Mouse (Mus musculus): Measurements from ENCODE around the gene Fam122b. TPM values are rescaled to one million over a fixed set of nuclear protein-coding genes. Genes with fewer than 3 reads are reported as not detected.

The Fam122b gene
- polyA plus RNA-seq, 1 experiment: 7.8 TPM

DNA sequence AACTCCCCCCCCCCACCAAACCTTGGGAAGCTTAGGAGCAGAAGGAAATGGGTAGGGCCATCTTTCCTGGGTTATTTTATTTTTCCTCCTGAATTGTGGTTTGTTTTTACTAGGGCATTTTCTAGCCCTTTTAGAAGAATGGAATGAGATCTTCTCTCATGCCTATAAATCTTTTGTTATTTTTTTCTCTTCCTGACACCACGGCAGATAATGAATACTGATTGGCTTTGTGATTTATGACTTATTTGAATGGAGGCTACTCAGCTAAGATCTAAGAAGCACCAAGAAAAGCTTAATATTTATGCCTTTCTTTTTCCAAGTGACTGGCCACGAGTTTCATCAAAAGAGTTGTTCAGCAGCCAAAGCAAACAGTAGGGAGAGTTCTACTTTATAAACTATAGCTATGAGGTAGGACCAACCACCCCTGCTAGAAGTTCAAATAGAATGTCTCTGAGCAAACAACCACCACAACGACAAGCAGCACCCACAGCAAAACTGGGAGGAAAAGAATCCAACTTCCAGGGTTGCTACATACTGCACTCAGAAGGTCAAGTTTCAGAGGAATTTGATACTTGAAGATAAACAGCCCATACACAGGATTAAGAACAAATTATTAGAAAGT is 64.8 kb downstream of the Fam122b start:
- WGBS: 56% methylated on average over 3 of the region's 3 CpGs
- Histone ChIP-seq H3K4me3 (ENCODE audit: control insufficient read depth, insufficient read depth, low read length) (no peak overlapping the region), H3K36me3 (ENCODE audit: control insufficient read depth, insufficient read depth, low read length) (no peaks in the 10 kb centered on the region), H3K4me1 (replicated peaks; ENCODE audit: control insufficient read depth, insufficient read depth, low read length) (no peaks in the 10 kb centered on the region), H3K27ac (ENCODE audit: control insufficient read depth, insufficient read depth, low read length) (no peak overlapping the region), H3K27me3 (ENCODE audit: control insufficient read depth, insufficient read depth, low read length) (no peaks in the 10 kb centered on the region)
- no peak for TF ChIP-seq POLR2A (IDR thresholded peaks at IDR 0.05; ENCODE audit: control insufficient read depth, extremely low read depth, insufficient read depth, low read length, poor library complexity)
- no peak for TF ChIP-seq CTCF (IDR thresholded peaks at IDR 0.05; ENCODE audit: borderline replicate concordance, control insufficient read depth, extremely low read depth, insufficient read depth, low read length, poor library complexity)
- DNase-seq: no peak

DNA sequence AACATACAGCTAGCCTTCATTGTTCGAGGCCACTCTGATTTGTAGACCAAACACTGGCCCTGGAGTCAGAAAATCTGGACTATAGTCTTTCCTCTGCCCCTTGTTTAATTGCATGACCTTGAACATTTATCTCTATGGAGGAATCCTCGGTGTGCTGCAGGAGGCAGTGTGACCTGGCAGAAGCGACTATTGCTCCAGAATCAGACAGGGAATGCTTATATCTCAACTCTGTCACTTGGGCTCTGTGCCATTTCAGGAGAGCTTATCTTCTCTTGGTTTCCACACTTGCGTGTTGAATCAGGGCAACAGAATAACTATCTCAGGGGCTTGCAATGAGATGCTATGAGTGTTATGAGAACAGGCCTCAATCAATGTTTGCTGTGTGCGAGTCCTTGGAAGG is 68.0 kb downstream of the Fam122b start:
- no peak for DNase-seq
- Histone ChIP-seq H3K36me3 (ENCODE audit: control insufficient read depth, insufficient read depth, low read length) (no peaks in the 10 kb centered on the region), H3K27me3 (ENCODE audit: control insufficient read depth, insufficient read depth, low read length) (no peaks in the 10 kb centered on the region), H3K4me1 (replicated peaks; ENCODE audit: control insufficient read depth, insufficient read depth, low read length) (no peaks in the 10 kb centered on the region), H3K4me3 (ENCODE audit: control insufficient read depth, insufficient read depth, low read length) (no peak overlapping the region), H3K27ac (ENCODE audit: control insufficient read depth, insufficient read depth, low read length) (no peak overlapping the region)
- TF ChIP-seq CTCF (IDR thresholded peaks at IDR 0.05; ENCODE audit: borderline replicate concordance, control insufficient read depth, extremely low read depth, insufficient read depth, low read length, poor library complexity) (no peak), POLR2A (IDR thresholded peaks at IDR 0.05; ENCODE audit: control insufficient read depth, extremely low read depth, insufficient read depth, low read length, poor library complexity) (no peak)
- 95% methylated on average over 5 of the region's 5 CpGs for WGBS

DNA sequence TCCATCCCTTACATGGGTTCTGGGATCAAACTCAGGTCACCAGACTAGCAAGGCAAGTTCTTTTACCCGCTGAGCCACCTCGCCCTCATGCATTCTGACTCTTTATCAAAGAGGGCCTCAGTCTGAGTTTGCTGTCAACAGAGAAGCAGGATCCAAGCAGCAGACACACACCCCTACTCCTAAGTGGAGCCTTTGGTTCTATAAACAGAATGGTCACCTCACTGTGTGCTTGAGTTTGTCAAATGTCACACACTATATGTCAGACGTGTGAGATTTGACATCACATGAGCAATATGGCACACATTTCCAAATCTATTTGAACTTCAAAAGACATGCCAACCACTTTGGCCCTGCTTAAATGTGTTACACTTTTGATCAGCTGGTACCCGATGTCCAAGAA is 71.9 kb downstream of the Fam122b start:
- 94% methylated on average over 4 of the region's 4 CpGs for WGBS
- H3K4me1 ChIP-seq (replicated peaks; ENCODE audit: control insufficient read depth, insufficient read depth, low read length): no peaks in the 10 kb centered on the region
- H3K36me3 ChIP-seq (ENCODE audit: control insufficient read depth, insufficient read depth, low read length): no peaks in the 10 kb centered on the region
- no peak for DNase-seq
- no peak overlapping the region for H3K27ac ChIP-seq (ENCODE audit: control insufficient read depth, insufficient read depth, low read length)
- no peak overlapping the region for H3K4me3 ChIP-seq (ENCODE audit: control insufficient read depth, insufficient read depth, low read length)
- H3K27me3 ChIP-seq (ENCODE audit: control insufficient read depth, insufficient read depth, low read length): no peaks in the 10 kb centered on the region
- TF ChIP-seq POLR2A (IDR thresholded peaks at IDR 0.05; ENCODE audit: control insufficient read depth, extremely low read depth, insufficient read depth, low read length, poor library complexity) (no peak), CTCF (IDR thresholded peaks at IDR 0.05; ENCODE audit: borderline replicate concordance, control insufficient read depth, extremely low read depth, insufficient read depth, low read length, poor library complexity) (no peak)

DNA sequence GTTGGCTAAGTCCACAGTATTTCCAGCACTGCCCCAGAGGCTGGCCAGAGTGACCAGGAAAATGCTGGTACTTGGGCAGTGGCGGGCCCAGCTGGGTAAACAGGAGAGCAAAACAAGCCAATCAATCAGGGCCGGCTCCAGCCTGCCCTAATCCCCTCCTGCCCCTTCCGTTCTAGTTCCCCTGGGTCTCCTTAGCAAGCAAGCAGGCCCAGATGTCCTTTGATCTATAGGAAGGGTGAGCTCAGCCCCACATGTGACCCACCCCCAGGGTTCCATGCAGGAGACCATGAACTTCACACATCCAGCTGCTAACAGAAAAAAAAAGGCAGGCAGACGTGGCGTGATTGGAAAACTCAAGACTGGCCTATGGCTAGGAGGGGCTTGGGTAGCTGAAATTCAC is 73.2 kb downstream of the Fam122b start:
- Histone ChIP-seq H3K27ac (ENCODE audit: control insufficient read depth, insufficient read depth, low read length) (no peak overlapping the region), H3K36me3 (ENCODE audit: control insufficient read depth, insufficient read depth, low read length) (no peaks in the 10 kb centered on the region), H3K4me3 (ENCODE audit: control insufficient read depth, insufficient read depth, low read length) (no peak overlapping the region), H3K4me1 (replicated peaks; ENCODE audit: control insufficient read depth, insufficient read depth, low read length) (no peaks in the 10 kb centered on the region), H3K27me3 (ENCODE audit: control insufficient read depth, insufficient read depth, low read length) (no peaks in the 10 kb centered on the region)
- 92% methylated on average over 5 of the region's 5 CpGs for WGBS
- no peak for TF ChIP-seq POLR2A (IDR thresholded peaks at IDR 0.05; ENCODE audit: control insufficient read depth, extremely low read depth, insufficient read depth, low read length, poor library complexity)
- no peak for TF ChIP-seq CTCF (IDR thresholded peaks at IDR 0.05; ENCODE audit: borderline replicate concordance, control insufficient read depth, extremely low read depth, insufficient read depth, low read length, poor library complexity)
- DNase-seq: no peak

Other genes with a start within 250 kb of the Fam122b start
- 0.19 and 0.31 TPM in 2 replicates for gene Plac1, start 29.7 kb downstream of the Fam122b start, polyA plus RNA-seq (2012; rRNA removed)
- gene Fam122c, start 3.6 kb upstream of the Fam122b start, polyA plus RNA-seq (2012; rRNA removed): not detected in 2 replicates
- gene Mospd1, start 100.7 kb upstream of the Fam122b start, polyA plus RNA-seq (2012; rRNA removed): 2.3 and 3.0 TPM in 2 replicates
- gene Etd, start 165.1 kb upstream of the Fam122b start, polyA plus RNA-seq (2012; rRNA removed): not detected in 2 replicates

Data from thymus, adult 2 months (tissue).